Mouse (Mus musculus): ENCODE measurements around the gene Rnf141. TPM values are rescaled to one million over a fixed set of nuclear protein-coding genes. Genes with fewer than 3 reads are reported as not detected.

Rnf141 gene
- polyA plus RNA-seq, 1 experiment, result 0.21 TPM

DNA sequence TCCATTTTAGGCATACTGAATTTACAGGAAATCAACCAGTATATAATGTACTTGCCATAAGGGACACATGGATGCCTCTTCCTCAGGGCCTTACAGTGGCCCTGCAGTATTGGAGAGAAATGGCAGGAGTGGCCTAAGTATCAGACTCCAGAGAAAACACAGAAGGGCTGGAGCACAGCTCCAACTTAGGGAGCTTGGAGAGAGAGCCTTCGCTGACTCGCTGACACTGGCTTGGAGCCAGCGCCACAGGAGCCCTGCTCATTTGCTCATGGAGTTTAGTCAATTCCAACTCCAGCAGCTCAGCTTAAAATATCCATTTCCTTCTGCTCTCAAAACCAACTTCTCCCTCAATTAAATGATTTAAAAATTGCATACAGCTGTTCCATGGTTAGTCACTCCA lies 22.6 kb downstream of the Rnf141 start:
- Histone ChIP-seq H3K4me3 (replicated peaks) (no peak overlapping the region), H3K27me3 (ENCODE audit: control insufficient read depth) (no peaks in the 10 kb centered on the region), H3K4me1 (ENCODE audit: control insufficient read depth) (peaks cover 47% of the 10 kb centered on the region), H3K36me3 (ENCODE audit: control insufficient read depth) (peaks cover 99% of the 10 kb centered on the region), H3K9me3 (ENCODE audit: control insufficient read depth, low read length) (no peaks in the 10 kb centered on the region)
- TF ChIP-seq TAL1 (IDR thresholded peaks at IDR 0.05; ENCODE audit: low read length) (no peak), GATA1 (IDR thresholded peaks at IDR 0.05; ENCODE audit: low read length) (no peak)

DNA sequence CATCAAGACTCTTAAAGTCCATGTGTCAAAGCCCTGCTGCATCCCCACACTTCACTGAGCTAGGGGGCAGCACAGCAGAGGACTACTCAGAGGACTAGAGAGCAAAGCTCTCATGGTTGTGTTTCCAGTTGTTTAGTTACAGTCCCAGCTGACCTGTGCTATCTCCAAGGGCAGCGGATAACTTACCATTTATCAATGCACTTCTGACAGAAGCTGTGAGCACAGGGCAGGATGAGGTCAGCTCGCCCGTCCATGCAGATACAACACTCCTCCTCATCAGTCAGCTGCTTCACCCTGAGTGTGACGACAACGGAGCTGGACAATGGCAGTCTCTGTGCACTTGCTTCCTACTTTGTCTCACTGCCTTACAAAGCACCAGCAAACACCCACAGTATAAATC lies 23.2 kb downstream of the Rnf141 start:
- Histone ChIP-seq H3K4me3 (replicated peaks) (no peak overlapping the region), H3K9me3 (ENCODE audit: control insufficient read depth, low read length) (no peaks in the 10 kb centered on the region), H3K36me3 (ENCODE audit: control insufficient read depth) (peaks cover 99% of the 10 kb centered on the region), H3K4me1 (ENCODE audit: control insufficient read depth) (peaks cover 49% of the 10 kb centered on the region), H3K27me3 (ENCODE audit: control insufficient read depth) (no peaks in the 10 kb centered on the region)
- TF ChIP-seq GATA1 (IDR thresholded peaks at IDR 0.05; ENCODE audit: low read length), result no peak
- no peak for TF ChIP-seq TAL1 (IDR thresholded peaks at IDR 0.05; ENCODE audit: low read length)

DNA sequence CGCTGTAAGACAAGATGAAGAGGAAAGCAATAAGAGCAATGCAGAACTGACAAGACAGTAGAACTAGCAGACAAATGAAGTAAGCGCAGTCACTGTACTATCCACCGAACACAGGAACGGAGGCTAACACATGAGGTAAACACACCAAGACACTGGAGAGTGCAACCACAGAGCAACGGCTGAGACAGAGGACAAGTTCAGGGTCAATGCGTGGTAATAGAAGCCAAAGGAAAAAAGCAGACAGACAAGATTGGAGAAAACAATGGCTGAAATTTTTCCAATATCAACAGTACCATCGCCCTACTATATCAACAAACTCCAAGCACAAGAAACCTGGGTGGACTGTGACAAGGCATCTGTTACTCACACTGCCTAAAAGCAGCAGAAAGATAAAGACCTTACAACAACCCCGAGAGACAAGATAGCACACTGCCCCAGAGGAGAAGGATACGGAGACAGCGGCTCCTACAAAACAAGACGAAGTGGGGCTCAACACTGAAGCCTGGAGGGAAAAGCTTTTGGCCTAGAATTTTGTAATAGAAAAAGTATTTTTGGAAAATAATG lies 25.4 kb downstream of the Rnf141 start:
- Histone ChIP-seq H3K4me1 (ENCODE audit: control insufficient read depth) (peaks cover 59% of the 10 kb centered on the region), H3K9me3 (ENCODE audit: control insufficient read depth, low read length) (no peaks in the 10 kb centered on the region), H3K4me3 (replicated peaks) (peak overlapping the region; percentile 38), H3K36me3 (ENCODE audit: control insufficient read depth) (peaks cover 99% of the 10 kb centered on the region), H3K27me3 (ENCODE audit: control insufficient read depth) (no peaks in the 10 kb centered on the region)
- TF ChIP-seq GATA1 (IDR thresholded peaks at IDR 0.05; ENCODE audit: low read length) (peak; percentile 59; the same call in 1 of the 2 replicates), TAL1 (IDR thresholded peaks at IDR 0.05; ENCODE audit: low read length) (peak; percentile 43; the same call in 1 of the 3 replicates)

DNA sequence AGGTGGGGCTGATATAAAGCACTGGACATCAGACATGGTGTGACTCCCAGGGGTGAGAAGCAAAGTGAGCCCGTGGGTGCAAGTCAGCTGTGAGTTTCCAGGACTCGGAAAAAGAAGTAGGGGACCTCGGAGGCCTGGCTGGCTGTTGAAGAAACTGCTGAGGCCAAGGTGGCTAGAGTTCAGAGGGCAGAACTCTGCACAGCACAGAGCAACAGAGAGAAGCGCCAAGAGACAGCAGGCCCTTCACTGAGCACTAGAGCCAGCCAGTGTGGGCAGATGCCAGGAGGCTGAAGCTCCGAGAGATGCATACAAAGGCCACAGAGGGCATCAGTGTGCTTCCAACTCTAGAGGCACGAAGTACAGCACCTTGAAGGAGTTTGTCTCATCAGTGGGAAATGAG lies 26.1 kb downstream of the Rnf141 start:
- Histone ChIP-seq H3K4me1 (ENCODE audit: control insufficient read depth) (peaks cover 60% of the 10 kb centered on the region), H3K4me3 (replicated peaks) (no peak overlapping the region), H3K27me3 (ENCODE audit: control insufficient read depth) (no peaks in the 10 kb centered on the region), H3K9me3 (ENCODE audit: control insufficient read depth, low read length) (no peaks in the 10 kb centered on the region), H3K36me3 (ENCODE audit: control insufficient read depth) (peaks cover 99% of the 10 kb centered on the region)
- TF ChIP-seq GATA1 (IDR thresholded peaks at IDR 0.05; ENCODE audit: low read length), result no peak
- no peak for TF ChIP-seq TAL1 (IDR thresholded peaks at IDR 0.05; ENCODE audit: low read length)

DNA sequence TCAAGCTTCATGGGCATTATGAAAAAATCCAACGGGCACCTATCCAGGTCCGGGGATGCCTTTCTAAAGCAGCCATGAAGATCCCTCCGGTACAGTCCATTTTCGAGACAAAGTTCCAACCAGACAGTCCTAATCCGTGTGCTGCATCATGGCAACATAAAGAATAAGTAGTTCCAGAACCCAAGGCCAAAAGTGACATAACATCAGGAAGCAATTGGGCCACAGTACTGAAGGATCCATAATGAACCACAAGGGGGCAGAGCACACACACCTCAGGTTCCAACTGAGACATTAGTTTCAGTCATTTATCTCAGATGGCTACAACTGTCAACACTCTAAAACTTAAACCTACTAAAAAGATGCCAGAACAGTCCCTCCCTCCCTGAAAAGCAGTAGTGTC lies 28.2 kb downstream of the Rnf141 start:
- Histone ChIP-seq H3K27me3 (ENCODE audit: control insufficient read depth) (no peaks in the 10 kb centered on the region), H3K9me3 (ENCODE audit: control insufficient read depth, low read length) (no peaks in the 10 kb centered on the region), H3K36me3 (ENCODE audit: control insufficient read depth) (peaks cover 99% of the 10 kb centered on the region), H3K4me3 (replicated peaks) (no peak overlapping the region), H3K4me1 (ENCODE audit: control insufficient read depth) (peaks cover 56% of the 10 kb centered on the region)
- TF ChIP-seq TAL1 (IDR thresholded peaks at IDR 0.05; ENCODE audit: low read length), result no peak
- TF ChIP-seq GATA1 (IDR thresholded peaks at IDR 0.05; ENCODE audit: low read length), result no peak

DNA sequence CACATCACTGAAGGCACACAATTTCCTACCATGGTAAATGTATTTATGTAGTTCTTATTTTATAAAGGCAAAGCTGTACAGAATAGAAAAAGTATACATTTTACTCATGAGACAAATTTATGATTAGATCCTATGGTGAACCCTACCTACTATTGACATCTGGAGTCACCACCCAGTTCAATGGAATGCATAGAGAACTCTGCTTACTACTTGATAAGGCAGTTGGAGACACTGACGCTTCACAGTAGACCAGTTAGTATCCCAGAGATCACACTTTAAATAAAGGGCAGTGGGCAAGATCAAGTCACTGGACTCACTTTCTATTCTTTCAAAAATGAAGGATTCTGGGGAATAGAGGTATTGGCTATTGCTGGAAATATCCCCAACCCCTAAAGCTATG lies 30.3 kb downstream of the Rnf141 start:
- Histone ChIP-seq H3K9me3 (ENCODE audit: control insufficient read depth, low read length) (no peaks in the 10 kb centered on the region), H3K36me3 (ENCODE audit: control insufficient read depth) (peaks cover 100% of the 10 kb centered on the region), H3K4me1 (ENCODE audit: control insufficient read depth) (peaks cover 37% of the 10 kb centered on the region), H3K27me3 (ENCODE audit: control insufficient read depth) (no peaks in the 10 kb centered on the region), H3K4me3 (replicated peaks) (no peak overlapping the region)
- TF ChIP-seq TAL1 (IDR thresholded peaks at IDR 0.05; ENCODE audit: low read length) (no peak), GATA1 (IDR thresholded peaks at IDR 0.05; ENCODE audit: low read length) (no peak)

DNA sequence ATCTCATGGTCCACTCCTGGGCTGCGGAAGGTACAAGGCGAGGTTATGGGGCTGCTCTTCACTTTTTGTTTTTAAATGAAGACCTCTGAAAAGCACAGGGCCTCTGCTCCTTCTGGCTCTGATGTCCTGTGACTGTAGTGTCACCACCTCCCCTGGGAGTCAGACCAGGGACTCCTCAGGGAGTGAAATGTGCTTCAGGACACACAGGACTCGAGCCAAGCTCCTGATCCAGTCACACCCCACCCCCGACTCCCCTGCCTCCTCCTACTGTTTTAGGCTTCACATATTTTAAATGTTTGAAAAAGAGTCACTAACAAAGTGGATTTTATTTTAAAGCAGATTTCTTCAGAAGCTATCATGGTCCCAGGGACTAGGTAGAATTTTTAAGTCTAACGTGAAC lies 32.7 kb downstream of the Rnf141 start:
- Histone ChIP-seq H3K9me3 (ENCODE audit: control insufficient read depth, low read length) (no peaks in the 10 kb centered on the region), H3K36me3 (ENCODE audit: control insufficient read depth) (peaks cover 100% of the 10 kb centered on the region), H3K27me3 (ENCODE audit: control insufficient read depth) (no peaks in the 10 kb centered on the region), H3K4me1 (ENCODE audit: control insufficient read depth) (peaks cover 19% of the 10 kb centered on the region), H3K4me3 (replicated peaks) (no peak overlapping the region)
- TF ChIP-seq GATA1 (IDR thresholded peaks at IDR 0.05; ENCODE audit: low read length) (no peak), TAL1 (IDR thresholded peaks at IDR 0.05; ENCODE audit: low read length) (no peak)

DNA sequence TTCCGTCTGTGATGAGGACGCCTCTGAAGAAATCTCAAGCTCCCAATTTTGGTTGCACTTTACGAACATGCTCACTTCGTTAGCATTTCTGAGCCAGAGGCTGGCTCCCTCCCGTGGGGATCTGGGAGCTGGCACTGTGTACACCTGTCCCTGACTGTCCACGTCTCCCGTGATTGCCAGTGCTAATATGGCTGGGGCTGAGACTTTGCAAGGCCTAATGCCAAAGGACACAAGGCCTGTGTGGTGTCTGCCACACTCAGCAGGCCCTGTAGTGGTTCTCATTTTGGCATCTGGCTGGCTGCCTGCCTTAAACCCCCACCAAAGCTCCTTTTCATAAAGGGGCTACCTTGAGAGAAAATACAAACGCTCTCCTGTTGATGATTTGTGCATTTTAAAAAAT lies 33.3 kb downstream of the Rnf141 start:
- no peak overlapping the region for H3K4me3 ChIP-seq (replicated peaks)
- no peaks in the 10 kb centered on the region for H3K9me3 ChIP-seq (ENCODE audit: control insufficient read depth, low read length)
- H3K4me1 ChIP-seq (ENCODE audit: control insufficient read depth), result peaks cover 16% of the 10 kb centered on the region
- H3K36me3 ChIP-seq (ENCODE audit: control insufficient read depth), result peaks cover 100% of the 10 kb centered on the region
- H3K27me3 ChIP-seq (ENCODE audit: control insufficient read depth), result no peaks in the 10 kb centered on the region
- TF ChIP-seq TAL1 (IDR thresholded peaks at IDR 0.05; ENCODE audit: low read length) (no peak), GATA1 (IDR thresholded peaks at IDR 0.05; ENCODE audit: low read length) (no peak)

DNA sequence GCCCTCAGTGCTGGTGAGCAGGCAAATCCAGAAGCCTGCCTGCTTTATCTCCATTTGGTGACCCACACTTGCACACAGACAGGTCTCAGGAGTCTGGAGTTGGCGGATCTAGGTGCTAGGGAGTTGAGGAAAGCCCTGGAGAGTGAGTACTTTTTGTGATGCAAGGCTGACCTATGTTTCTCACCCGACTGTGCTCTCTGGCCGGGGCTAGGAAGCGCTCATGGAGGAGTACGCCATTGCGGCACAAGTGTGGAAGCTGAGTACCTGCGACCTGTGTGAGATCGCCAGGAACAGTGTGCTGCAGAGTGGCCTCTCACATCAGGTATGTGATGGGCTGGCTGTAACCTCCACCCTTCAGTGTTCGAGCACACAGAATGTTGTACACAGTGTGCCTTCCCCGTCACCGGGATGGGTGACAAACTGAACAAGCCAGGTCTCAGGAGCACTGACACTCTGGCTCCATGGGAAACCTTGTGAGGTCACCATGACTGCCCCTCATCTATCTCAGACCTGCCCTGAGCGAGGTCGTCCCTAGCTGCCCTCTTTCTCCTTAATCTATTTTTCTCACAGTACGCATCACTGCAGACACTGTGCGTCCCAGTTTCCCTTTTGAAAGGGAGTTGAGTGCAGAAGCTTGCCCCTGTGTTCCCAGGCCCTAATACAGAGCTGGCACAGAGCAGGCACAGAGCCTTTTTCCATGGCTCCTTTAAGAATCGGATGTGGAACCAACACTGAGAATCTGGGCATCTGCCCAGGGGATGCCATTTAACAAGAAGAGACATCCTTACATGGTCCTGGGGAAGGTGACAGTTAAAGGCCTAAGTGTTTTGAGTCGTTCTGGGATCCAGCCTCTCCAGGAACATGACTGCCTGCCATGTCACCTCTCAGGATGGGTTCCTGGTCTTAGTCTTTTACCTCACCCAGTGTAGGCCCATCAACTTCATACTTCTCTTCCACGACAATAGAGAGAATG lies 34.4 kb downstream of the Rnf141 start:
- TF ChIP-seq GATA1 (IDR thresholded peaks at IDR 0.05; ENCODE audit: low read length) (no peak), TAL1 (IDR thresholded peaks at IDR 0.05; ENCODE audit: low read length) (no peak)
- H3K4me1 ChIP-seq (ENCODE audit: control insufficient read depth), result peaks cover 15% of the 10 kb centered on the region
- H3K9me3 ChIP-seq (ENCODE audit: control insufficient read depth, low read length), result no peaks in the 10 kb centered on the region
- H3K4me3 ChIP-seq (replicated peaks), result no peak overlapping the region
- peaks cover 100% of the 10 kb centered on the region for H3K36me3 ChIP-seq (ENCODE audit: control insufficient read depth)
- no peaks in the 10 kb centered on the region for H3K27me3 ChIP-seq (ENCODE audit: control insufficient read depth)

Measured in erythroblast, embryonic 14.5 days (primary cell).